Mouse (Mus musculus): Measurements from ENCODE around the gene Acsl3.
A peak's percentile ranks its signal among the peaks of the same experiment; 100 is the strongest.

The Acsl3 gene

GRCm38 (mm10) chr1:78657671-78658440 is at the start of gene Acsl3, which contains the start of gene Utp14b:
Acsl3 (plus strand) TSS chr1:78657825.
Utp14b (plus strand) TSS chr1:78658038.
- DNase-seq (ENCODE audit: low spot score in 2 of 2) = peak; percentile 85 to 89

- no peak for DNase-seq (ENCODE audit: low spot score in 2 of 2)
Measured at GRCm38 (mm10) chr1:78609134-78609907, 48.3 kb upstream of the Acsl3 start.

- DNase-seq (ENCODE audit: low spot score in 2 of 2) = no peak
Measured at GRCm38 (mm10) chr1:78611039-78611438, 46.6 kb upstream of the Acsl3 start.

GRCm38 (mm10) chr1:78612959-78613358 is 44.7 kb upstream of the Acsl3 start:
- no peak for DNase-seq (ENCODE audit: low spot score in 2 of 2)

GRCm38 (mm10) chr1:78624352-78624751 is 33.3 kb upstream of the Acsl3 start:
- no peak for DNase-seq (ENCODE audit: low spot score in 2 of 2)

- no peak for DNase-seq (ENCODE audit: low spot score in 2 of 2)
Measured at GRCm38 (mm10) chr1:78634486-78634885, 23.1 kb upstream of the Acsl3 start.

GRCm38 (mm10) chr1:78640871-78641270 is 16.8 kb upstream of the Acsl3 start:
- DNase-seq (ENCODE audit: low spot score in 2 of 2) = no peak

- no peak for DNase-seq (ENCODE audit: low spot score in 2 of 2)
Measured at GRCm38 (mm10) chr1:78641791-78642190, 15.8 kb upstream of the Acsl3 start.

GRCm38 (mm10) chr1:78642197-78642596 is 15.4 kb upstream of the Acsl3 start:
- DNase-seq (ENCODE audit: low spot score in 2 of 2) = no peak

GRCm38 (mm10) chr1:78647317-78647885 is 10.2 kb upstream of the Acsl3 start:
- DNase-seq (ENCODE audit: low spot score in 2 of 2) = no peak

GRCm38 (mm10) chr1:78649269-78650061 is 8.2 kb upstream of the Acsl3 start:
- no peak for DNase-seq (ENCODE audit: low spot score in 2 of 2)

GRCm38 (mm10) chr1:78656472-78656871 is 1.2 kb upstream of the Acsl3 start:
- DNase-seq (ENCODE audit: low spot score in 2 of 2) = no peak

GRCm38 (mm10) chr1:78657021-78657629 is 500 bp upstream of the Acsl3 start:
- no peak for DNase-seq (ENCODE audit: low spot score in 2 of 2)

- no peak for DNase-seq (ENCODE audit: low spot score in 2 of 2)
Measured at GRCm38 (mm10) chr1:78658441-78659269, 1.0 kb downstream of the Acsl3 start.

GRCm38 (mm10) chr1:78659270-78659823 is 1.7 kb downstream of the Acsl3 start:
- DNase-seq (ENCODE audit: low spot score in 2 of 2) = no peak

GRCm38 (mm10) chr1:78664326-78664725 is 6.7 kb downstream of the Acsl3 start:
- no peak for DNase-seq (ENCODE audit: low spot score in 2 of 2)

GRCm38 (mm10) chr1:78665954-78666499 is 8.4 kb downstream of the Acsl3 start:
- DNase-seq (ENCODE audit: low spot score in 2 of 2) = no peak

GRCm38 (mm10) chr1:78666585-78666984 is 9.0 kb downstream of the Acsl3 start:
- no peak for DNase-seq (ENCODE audit: low spot score in 2 of 2)

GRCm38 (mm10) chr1:78682291-78682690 is 24.7 kb downstream of the Acsl3 start:
- no peak for DNase-seq (ENCODE audit: low spot score in 2 of 2)

- no peak for DNase-seq (ENCODE audit: low spot score in 2 of 2)
Measured at GRCm38 (mm10) chr1:78684128-78684527, 26.5 kb downstream of the Acsl3 start.

All from spleen, postnatal 14 days (tissue).